Mouse (Mus musculus) CH12.LX (cell line): ENCODE measurements around the gene Foxf2. TPM values are rescaled to one million over a fixed set of nuclear protein-coding genes. Genes with fewer than 3 reads are reported as not detected.

ENCODE experiments used
- DNase-seq: peaks from one replicate; pipeline ENCODE4 v3.0.0-alpha.2; 2013; ENCODE audit errors: extremely low read depth
- H3K27ac ChIP-seq: 2 replicates; pipeline ENCODE4 v1.5.1; 2012; ENCODE audit warnings: low read depth, mild to moderate bottlenecking, control low read depth, moderate library complexity; ENCODE audit not compliant: insufficient read depth
- H3K27me3 ChIP-seq: replicated peaks from 2 replicates; pipeline ENCODE3; 2012; ENCODE audit warnings: inconsistent platforms
- H3K36me3 ChIP-seq, 2 experiments: replicated peaks in 1 of 2; 2 replicates each; pipeline versions ENCODE3 to v1.6.1; 2012; ENCODE audit warnings: inconsistent platforms in 1 of 2, low read length in 1 of 2, mild to moderate bottlenecking in 1 of 2, mixed read lengths in 1 of 2, moderate library complexity in 1 of 2; ENCODE audit not compliant: control insufficient read depth in 1 of 2, insufficient read depth in 1 of 2
- H3K4me1 ChIP-seq, 2 experiments: 2 replicates each; pipeline ENCODE4 v1.6.1; 2012; ENCODE audit warnings: inconsistent platforms in 1 of 2, moderate library complexity in 1 of 2; ENCODE audit not compliant: insufficient read depth in 2 of 2, control insufficient read depth in 1 of 2
- H3K4me2 ChIP-seq: 2 replicates; pipeline ENCODE4 v1.6.1; 2012; ENCODE audit warnings: low read depth, mild to moderate bottlenecking, control low read depth; ENCODE audit not compliant: poor library complexity, insufficient read depth, severe bottlenecking
- H3K4me3 ChIP-seq, 3 experiments: fragments of 150-350 bp in 1 of 3; sonication (generic) in 1 of 3; replicated peaks in 1 of 3; 2 replicates each; pipeline versions ENCODE3 to v1.5.1; 2011 to 2012; ENCODE audit warnings: low read depth in 2 of 3, low read length in 2 of 3, mild to moderate bottlenecking in 2 of 3, moderate library complexity in 2 of 3, control low read depth in 1 of 3, improper control_type of control experiment in 1 of 3, inconsistent platforms in 1 of 3, mixed read lengths in 1 of 3; ENCODE audit not compliant: poor library complexity in 1 of 3
- H3K79me2 ChIP-seq: replicated peaks from 2 replicates; pipeline ENCODE4 v1.6.1; 2012; ENCODE audit warnings: mild to moderate bottlenecking, moderate library complexity; ENCODE audit not compliant: control insufficient read depth, poor library complexity, insufficient read depth, severe bottlenecking; ENCODE audit errors: extremely low read depth
- H3K9ac ChIP-seq: 2 replicates; pipeline ENCODE4 v1.6.1; 2012; ENCODE audit warnings: low read depth, mild to moderate bottlenecking, control low read depth, moderate library complexity; ENCODE audit not compliant: insufficient read depth
- H3K9me3 ChIP-seq: replicated peaks from 2 replicates; pipeline ENCODE3; 2012; ENCODE audit warnings: low read length, inconsistent platforms, mixed read lengths
- E2F4 ChIP-seq: IDR thresholded peaks from 2 replicates; pipeline ENCODE4 v1.6.1; 2011; ENCODE audit warnings: low read depth, low read length, improper control_type of control experiment; ENCODE audit not compliant: insufficient replicate concordance
- ELF1 ChIP-seq: IDR thresholded peaks from 2 replicates; pipeline ENCODE4 v1.6.1; 2014; ENCODE audit warnings: low read depth, mild to moderate bottlenecking, inconsistent platforms, low read length, improper control_type of control experiment
- MAZ ChIP-seq: IDR thresholded peaks from 2 replicates; pipeline ENCODE4 v1.6.1; 2012; ENCODE audit warnings: low read depth, mild to moderate bottlenecking, inconsistent platforms, low read length, improper control_type of control experiment, moderate library complexity
- MYC ChIP-seq: IDR thresholded peaks from 2 replicates; pipeline ENCODE4 v1.6.1; 2011; ENCODE audit warnings: low read depth, mild to moderate bottlenecking, improper control_type of control experiment, low read length
- PAX5 ChIP-seq: IDR thresholded peaks from 2 replicates; pipeline ENCODE4 v1.6.1; 2012; ENCODE audit warnings: low read length, inconsistent platforms, mixed read lengths
- POLR2A ChIP-seq: IDR thresholded peaks from 2 replicates; pipeline ENCODE4 v1.6.1; 2011; ENCODE audit warnings: low read depth, mild to moderate bottlenecking, improper control_type of control experiment, low read length
- POLR2AphosphoS2 ChIP-seq: IDR thresholded peaks from 2 replicates; pipeline ENCODE4 v1.6.1; 2011; ENCODE audit warnings: low read depth, low read length, improper control_type of control experiment
- SMC3 ChIP-seq: IDR thresholded peaks from 2 replicates; pipeline ENCODE4 v1.6.1; 2011; ENCODE audit warnings: low read depth, low read length, improper control_type of control experiment
- ZC3H11A ChIP-seq: IDR thresholded peaks from 2 replicates; pipeline ENCODE4 v1.6.1; 2012; ENCODE audit warnings: low read depth, mild to moderate bottlenecking, inconsistent platforms, low read length, improper control_type of control experiment
- ZNF384 ChIP-seq: IDR thresholded peaks from 2 replicates; pipeline ENCODE4 v1.6.1; 2012; ENCODE audit warnings: low read depth, low read length, improper control_type of control experiment, inconsistent platforms
- dilution Hi-C: fragments of 300-500 bp; cut with MboI; formaldehyde crosslinking; loops from 2 replicates; pipeline ENCODE4 v1.14.3; 2020; ENCODE audit warnings: low sequenced_read_pairs; ENCODE audit not compliant: extremely low pct_unique_long_range_greater_than_20kb, extremely low pct_ligation_motif_present
- in situ Hi-C: fragments of 300-500 bp; cut with MboI; formaldehyde crosslinking; loops from 3 replicates; pipeline ENCODE4 v1.14.3; 2019; ENCODE audit warnings: low sequenced_read_pairs, low pct_ligation_motif_present, low pct_unique_long_range_greater_than_20kb, mixed read lengths
- polyA plus RNA-seq: library from polyadenylated mRNA; unstranded; fragments of >175 nt; gene quantifications from 2 replicates; pipeline ENCODE4 v1.2.1, GENCODE M21; 2012; ENCODE audit warnings: low read depth; ENCODE audit not compliant: insufficient read length
- total RNA-seq, 2 experiments: library from RNA; depleted of rRNA; stranded (reverse); fragments of 300-350 nt in 1 of 2; fragments of >200 nt in 1 of 2; gene quantifications; 2 replicates each; pipeline ENCODE4 v1.2.3; 2012 to 2014

Gene Foxf2
- total and polyA plus RNA-seq, 3 experiments = not detected

DNA sequence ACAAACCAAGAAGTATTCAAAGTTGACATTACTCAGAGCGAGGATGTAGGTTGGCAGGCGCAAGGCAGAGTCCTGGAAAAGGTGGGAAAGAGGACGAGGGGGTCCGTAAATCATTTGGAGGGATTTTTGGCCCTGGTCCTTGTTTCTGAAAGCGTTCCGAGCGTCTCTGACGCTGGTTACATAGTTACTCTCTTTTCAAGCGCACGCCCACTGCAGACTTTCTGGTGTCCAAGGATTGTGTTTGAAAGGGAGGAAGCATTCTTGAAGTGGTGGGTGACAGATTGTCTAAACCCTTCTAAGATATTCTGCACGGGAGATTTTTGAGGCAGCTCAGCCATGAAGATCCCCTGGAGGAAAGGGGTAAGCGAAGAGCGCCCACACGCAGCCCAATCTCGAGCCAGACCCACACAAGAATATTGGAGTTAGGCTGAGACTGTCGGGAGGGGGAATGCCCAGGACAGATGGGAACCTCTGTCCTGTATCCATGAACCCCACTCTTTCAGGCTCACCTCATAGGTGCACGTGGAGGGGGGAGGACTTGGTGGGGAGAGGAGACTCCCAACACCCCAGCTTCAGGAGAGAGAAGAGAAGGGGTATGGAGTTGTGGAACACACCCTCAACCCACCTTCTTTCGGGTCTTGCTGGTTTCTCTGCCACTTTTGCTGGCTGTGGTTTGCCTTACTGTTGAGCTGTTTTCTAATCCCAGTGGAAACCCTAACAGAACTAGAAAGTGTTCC, 6.5 kb upstream of the Foxf2 start:
- no peak for TF ChIP-seq E2F4
- TF ChIP-seq SMC3 = no peak
- no peak for TF ChIP-seq PAX5
- TF ChIP-seq MYC = no peak
- TF ChIP-seq ZNF384 = no peak
- no peak for TF ChIP-seq ZC3H11A
- Histone ChIP-seq H3K4me2 (no peak overlapping the region), H3K27ac (no peak overlapping the region), H3K4me1 (peaks cover 0 to 10% of the 10 kb centered on the region in 2 experiments; a peak in 2 of 4 replicates), H3K9me3 (no peaks in the 10 kb centered on the region), H3K4me3 (no peak overlapping the region), H3K27me3 (no peaks in the 10 kb centered on the region), H3K79me2 (no peaks in the 10 kb centered on the region), H3K36me3 (no peaks in the 10 kb centered on the region), H3K9ac (no peak overlapping the region)
- in situ Hi-C loops (no loop called here), dilution Hi-C loops (no loop called here)
- DNase-seq = no peak

DNA sequence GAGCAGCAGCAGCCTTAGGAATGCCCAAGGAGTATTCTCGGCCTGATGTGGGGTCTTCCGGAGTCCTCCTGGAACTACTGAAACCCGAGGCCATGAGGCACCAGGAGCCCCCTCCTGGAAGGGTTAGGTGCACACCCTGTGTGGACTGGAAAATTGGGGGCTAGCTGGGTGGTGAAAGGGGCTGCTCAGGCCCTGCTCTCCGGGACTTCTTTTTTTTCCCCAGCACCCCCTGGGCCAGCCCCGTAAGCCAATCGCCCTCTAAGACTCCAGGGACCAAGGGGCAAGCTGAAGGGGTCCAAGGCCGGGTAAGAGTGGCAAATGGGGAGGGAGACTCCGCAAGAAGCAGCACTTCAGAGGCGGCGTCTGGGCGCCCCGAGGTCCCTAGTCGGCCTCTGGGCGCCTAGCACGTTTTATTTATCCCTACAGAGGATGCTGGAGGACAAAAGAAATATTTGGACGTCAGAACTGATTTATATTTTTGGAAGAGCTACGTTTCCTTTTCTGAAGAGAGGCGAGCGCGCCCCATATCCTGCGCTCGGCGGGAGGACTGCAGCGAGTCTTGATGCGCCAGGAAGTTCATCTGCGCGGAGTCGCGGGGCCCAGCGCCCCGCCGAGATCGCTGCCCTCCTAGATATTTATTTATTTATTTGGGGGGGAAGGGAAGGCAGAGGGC, 5.7 kb upstream of the Foxf2 start:
- H3K27me3 ChIP-seq = no peaks in the 10 kb centered on the region
- H3K9ac ChIP-seq = no peak overlapping the region
- peaks cover 2% of the 10 kb centered on the region for H3K9me3 ChIP-seq
- DNase-seq = no peak
- peaks cover 0 to 14% of the 10 kb centered on the region in 2 experiments; a peak in 2 of 4 replicates for H3K4me1 ChIP-seq
- in situ Hi-C loops (loop anchor here (10.0 kb wide), 1 partner anchor 535 kb away; no protein-coding TSS in a partner anchor), dilution Hi-C loops (no loop called here)
- no peak for TF ChIP-seq MAZ
- H3K4me3 ChIP-seq = no peak overlapping the region
- H3K27ac ChIP-seq = no peak overlapping the region
- H3K79me2 ChIP-seq = no peaks in the 10 kb centered on the region
- H3K4me2 ChIP-seq = no peak overlapping the region
- H3K36me3 ChIP-seq = no peaks in the 10 kb centered on the region

DNA sequence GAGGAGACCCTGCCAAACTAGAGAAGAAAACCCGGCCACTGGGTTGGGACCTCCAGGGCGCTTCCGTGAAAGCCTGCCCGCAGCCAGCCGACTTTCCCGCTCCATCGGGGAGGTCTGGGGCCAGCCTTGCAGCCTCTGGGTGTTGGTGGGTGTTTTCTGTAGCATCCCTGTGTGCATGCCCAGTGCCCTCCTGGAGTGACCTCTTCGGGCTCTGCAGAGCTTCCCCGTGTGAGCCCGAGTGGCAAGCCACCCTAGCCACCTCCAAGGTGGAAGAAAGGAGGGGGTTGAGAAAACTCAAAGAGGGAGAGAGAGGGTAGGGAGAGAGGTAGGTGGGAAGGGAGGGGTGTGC, 5.1 kb upstream of the Foxf2 start:
- dilution Hi-C loops = no loop called here
- H3K4me2 ChIP-seq = no peak overlapping the region
- H3K27me3 ChIP-seq = no peaks in the 10 kb centered on the region
- H3K9ac ChIP-seq = no peak overlapping the region
- TF ChIP-seq ELF1 = no peak
- no peak for TF ChIP-seq POLR2AphosphoS2
- no peak for TF ChIP-seq POLR2A
- TF ChIP-seq, all 38 proteins: peak for 0
- Histone ChIP-seq H3K36me3 (no peaks in the 10 kb centered on the region), H3K4me1 (peaks cover 0 to 14% of the 10 kb centered on the region in 2 experiments; a peak in 2 of 4 replicates), H3K79me2 (no peaks in the 10 kb centered on the region), H3K4me3 (no peak overlapping the region), H3K9me3 (peaks cover 5% of the 10 kb centered on the region), H3K27ac (no peak overlapping the region)
- DNase-seq = no peak
- in situ Hi-C loops = loop anchor here (10.0 kb wide), 1 partner anchor 536 kb away; no protein-coding TSS in a partner anchor
